Mouse (Mus musculus): ENCODE results near the gene Phf13. TPM values are rescaled to one million over a fixed set of nuclear protein-coding genes. Genes with fewer than 3 reads are reported as not detected.

The Phf13 gene
- polyA plus RNA-seq, 1 experiment from 2014 or later: 38.0 TPM

DNA sequence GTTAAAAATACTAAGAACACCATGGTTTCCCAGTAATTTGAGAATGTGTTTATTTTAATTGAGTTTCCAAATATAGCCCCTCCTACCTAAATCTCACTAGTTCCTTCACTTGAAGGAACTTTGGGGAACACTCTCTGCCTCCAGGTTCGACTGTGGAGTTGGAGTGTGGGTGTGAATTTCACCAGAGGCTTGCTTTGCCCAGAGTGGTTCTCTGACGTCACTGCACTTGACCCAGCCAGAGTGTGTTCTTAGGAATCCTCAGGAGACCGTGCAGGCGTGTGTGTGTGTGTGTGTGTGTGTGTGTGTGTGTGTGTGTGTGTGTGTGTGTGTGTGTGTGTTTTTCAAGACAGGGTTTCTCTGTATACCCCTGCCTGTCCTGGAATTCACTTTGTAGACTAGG lies 4.8 kb upstream of the Phf13 start:
- no peak overlapping the region for H3K9ac ChIP-seq
- no peaks in the 10 kb centered on the region for H3K9me3 ChIP-seq
- WGBS: 49% methylated on average over 4 of the region's 4 CpGs
- H3K27ac ChIP-seq: no peak overlapping the region
- no peak overlapping the region for H3K4me2 ChIP-seq
- no peaks in the 10 kb centered on the region for H3K27me3 ChIP-seq
- no peaks in the 10 kb centered on the region for H3K36me3 ChIP-seq
- H3K4me1 ChIP-seq: peaks cover 8% of the 10 kb centered on the region
- no peak for ATAC-seq (ENCODE audit: insufficient number of reproducible peaks, insufficient read depth, low FRiP score, low TSS enrichment, low read depth)
- no peak overlapping the region for H3K4me3 ChIP-seq

- ATAC-seq (ENCODE audit: insufficient number of reproducible peaks, insufficient read depth, low FRiP score, low TSS enrichment, low read depth): no peak
- no peak overlapping the region for H3K27ac ChIP-seq
- no peaks in the 10 kb centered on the region for H3K27me3 ChIP-seq
- peaks cover 9% of the 10 kb centered on the region for H3K4me1 ChIP-seq
- WGBS: 38% methylated on average over 3 of the region's 3 CpGs
- no peak overlapping the region for H3K4me2 ChIP-seq
- no peaks in the 10 kb centered on the region for H3K36me3 ChIP-seq
- H3K4me3 ChIP-seq: no peak overlapping the region
- H3K9me3 ChIP-seq: no peaks in the 10 kb centered on the region
- H3K9ac ChIP-seq: no peak overlapping the region
Measured at GRCm38 (mm10) chr4:151999481-151999880, 3.4 kb upstream of the Phf13 start.

DNA sequence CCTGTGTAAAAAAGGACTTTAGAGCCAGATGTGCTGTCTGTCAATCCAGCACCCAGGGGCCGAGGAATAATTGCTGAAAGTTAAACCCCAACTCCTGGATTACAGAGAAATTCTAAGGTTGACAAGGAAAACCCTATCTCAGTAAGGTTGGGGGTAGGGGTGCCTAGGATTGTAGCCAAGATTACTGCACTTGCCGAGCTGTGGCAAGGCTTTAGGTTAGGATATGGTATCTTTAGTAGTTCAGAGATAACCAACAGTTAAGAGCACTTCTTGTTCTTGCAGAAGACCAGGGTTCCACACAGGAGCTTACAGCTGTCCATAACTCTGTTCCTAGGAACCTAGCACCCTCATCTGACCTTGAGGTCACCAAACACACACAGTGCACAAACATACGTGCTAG lies 1.6 kb upstream of the Phf13 start:
- H3K9ac ChIP-seq: peak overlapping the region; percentile 79
- no peaks in the 10 kb centered on the region for H3K9me3 ChIP-seq
- peaks cover under 1% of the 10 kb centered on the region for H3K36me3 ChIP-seq
- WGBS: 60% methylated on average over 3 of the region's 3 CpGs
- H3K4me3 ChIP-seq: peak overlapping the region; percentile 98; the same call in 1 of the 2 replicates
- no peaks in the 10 kb centered on the region for H3K27me3 ChIP-seq
- peaks cover 23% of the 10 kb centered on the region for H3K4me1 ChIP-seq
- peak overlapping the region; percentile 66 for H3K4me2 ChIP-seq
- ATAC-seq (ENCODE audit: insufficient number of reproducible peaks, insufficient read depth, low FRiP score, low TSS enrichment, low read depth): no peak
- H3K27ac ChIP-seq: no peak overlapping the region

- Histone ChIP-seq H3K36me3 (peaks cover 9% of the 10 kb centered on the region), H3K9me3 (no peaks in the 10 kb centered on the region), H3K4me3 (peak overlapping the region; percentile 98), H3K27me3 (no peaks in the 10 kb centered on the region), H3K4me1 (peaks cover 23% of the 10 kb centered on the region), H3K27ac (peak overlapping the region; percentile 89), H3K4me2 (peak overlapping the region; percentile 66), H3K9ac (peak overlapping the region; percentile 79)
- ATAC-seq (ENCODE audit: insufficient number of reproducible peaks, insufficient read depth, low FRiP score, low TSS enrichment, low read depth): no peak
- WGBS: 4% methylated on average over 13 of the region's 13 CpGs
Measured at GRCm38 (mm10) chr4:151996951-151997222, 829 bp upstream of the Phf13 start.

DNA sequence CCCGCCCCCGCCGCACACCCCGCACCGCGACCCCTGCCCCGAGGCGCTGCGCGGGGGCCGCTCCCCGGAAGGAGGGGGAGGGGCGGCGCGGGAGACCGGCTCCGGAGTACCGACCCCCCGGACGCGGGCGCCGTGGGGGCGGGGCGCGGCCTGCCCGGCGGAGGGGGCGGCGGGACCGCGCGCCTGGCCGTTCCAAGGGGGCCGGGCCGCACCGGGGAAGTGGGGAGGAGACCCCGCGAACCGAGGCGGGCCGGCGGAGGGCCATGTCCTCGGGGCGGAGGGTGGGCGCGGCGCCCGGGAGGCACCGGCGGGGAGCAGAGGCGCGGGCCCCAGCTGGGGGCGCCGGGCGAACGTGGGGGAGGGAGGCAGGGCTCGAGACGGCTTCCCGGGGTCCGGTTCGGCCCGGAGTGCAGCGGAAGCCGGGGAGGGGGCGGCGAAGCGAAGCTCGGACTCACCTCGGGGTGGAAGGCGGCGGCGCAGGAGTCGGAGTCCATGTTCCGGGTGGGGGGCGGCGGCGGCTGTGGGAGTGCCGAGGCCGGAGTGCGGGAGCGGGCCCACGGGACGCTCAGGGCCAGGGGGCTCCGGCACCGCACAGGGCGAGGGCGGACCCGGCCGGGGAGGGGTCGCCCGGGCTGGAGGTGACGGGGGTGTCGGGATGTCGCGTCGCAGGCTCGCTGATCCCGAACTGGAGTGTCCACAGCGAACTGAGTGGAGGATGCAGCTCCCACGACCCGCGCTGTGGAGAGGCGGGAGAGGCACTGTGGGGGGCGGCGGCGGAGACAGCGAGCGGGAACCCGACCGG lies 486 bp downstream of the Phf13 start:
- H3K4me2 ChIP-seq: peak overlapping the region; percentile 83
- ATAC-seq (ENCODE audit: insufficient number of reproducible peaks, insufficient read depth, low FRiP score, low TSS enrichment, low read depth): peak; percentile 45; the same call in 1 of the 2 replicates
- WGBS: under 1% methylated on average over 87 of the region's 111 CpGs
- H3K9me3 ChIP-seq: no peaks in the 10 kb centered on the region
- H3K36me3 ChIP-seq: peaks cover 22% of the 10 kb centered on the region
- H3K4me1 ChIP-seq: peaks cover 23% of the 10 kb centered on the region
- H3K9ac ChIP-seq: peak overlapping the region; percentile 97
- peak overlapping the region; percentile 91 for H3K27ac ChIP-seq
- H3K27me3 ChIP-seq: no peaks in the 10 kb centered on the region
- H3K4me3 ChIP-seq: peak overlapping the region; percentile 98

- H3K27ac ChIP-seq: peak overlapping the region; percentile 91
- H3K9me3 ChIP-seq: no peaks in the 10 kb centered on the region
- H3K27me3 ChIP-seq: no peaks in the 10 kb centered on the region
- ATAC-seq (ENCODE audit: insufficient number of reproducible peaks, insufficient read depth, low FRiP score, low TSS enrichment, low read depth): no peak
- H3K4me2 ChIP-seq: peak overlapping the region; percentile 83
- H3K4me3 ChIP-seq: peak overlapping the region; percentile 98
- whole genome bisulfite sequencing: under 1% methylated on average over 57 of the region's 61 CpGs
- peaks cover 29% of the 10 kb centered on the region for H3K4me1 ChIP-seq
- peak overlapping the region; percentile 97 for H3K9ac ChIP-seq
- peaks cover 32% of the 10 kb centered on the region for H3K36me3 ChIP-seq
Measured at GRCm38 (mm10) chr4:151994228-151995171, 1.6 kb downstream of the Phf13 start.

DNA sequence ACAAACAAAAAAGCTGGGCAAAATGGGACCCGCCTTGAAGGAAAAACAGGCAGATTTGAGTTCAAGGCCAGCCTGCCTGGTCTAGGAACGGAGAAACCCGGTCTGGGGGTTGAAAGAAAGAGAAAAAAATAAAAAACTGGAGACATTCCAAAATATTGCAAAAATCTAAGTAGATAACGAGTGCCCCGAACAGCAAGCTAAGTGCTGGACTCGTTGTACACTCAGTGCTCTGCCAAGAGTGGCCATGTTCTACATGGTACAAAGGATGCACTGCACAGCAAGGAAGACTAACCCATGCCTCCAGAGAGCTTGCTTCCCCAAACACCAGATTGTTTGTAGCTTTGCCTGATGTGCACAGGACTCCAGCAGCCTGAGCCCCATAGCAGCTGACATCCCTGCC lies 3.0 kb downstream of the Phf13 start:
- H3K27ac ChIP-seq: no peak overlapping the region
- H3K4me3 ChIP-seq: 0 out of 2 replicates have a peak overlapping the region, but pooled peaks have one; percentile 98
- H3K9ac ChIP-seq: peak overlapping the region; percentile 28; the same call in 1 of the 2 replicates
- H3K4me2 ChIP-seq: peak overlapping the region; percentile 83; the same call in 1 of the 2 replicates
- no peaks in the 10 kb centered on the region for H3K27me3 ChIP-seq
- H3K36me3 ChIP-seq: peaks cover 35% of the 10 kb centered on the region
- no peak for ATAC-seq (ENCODE audit: insufficient number of reproducible peaks, insufficient read depth, low FRiP score, low TSS enrichment, low read depth)
- H3K4me1 ChIP-seq: peaks cover 39% of the 10 kb centered on the region
- WGBS: 77% methylated on average over 6 of the region's 6 CpGs
- no peaks in the 10 kb centered on the region for H3K9me3 ChIP-seq

DNA sequence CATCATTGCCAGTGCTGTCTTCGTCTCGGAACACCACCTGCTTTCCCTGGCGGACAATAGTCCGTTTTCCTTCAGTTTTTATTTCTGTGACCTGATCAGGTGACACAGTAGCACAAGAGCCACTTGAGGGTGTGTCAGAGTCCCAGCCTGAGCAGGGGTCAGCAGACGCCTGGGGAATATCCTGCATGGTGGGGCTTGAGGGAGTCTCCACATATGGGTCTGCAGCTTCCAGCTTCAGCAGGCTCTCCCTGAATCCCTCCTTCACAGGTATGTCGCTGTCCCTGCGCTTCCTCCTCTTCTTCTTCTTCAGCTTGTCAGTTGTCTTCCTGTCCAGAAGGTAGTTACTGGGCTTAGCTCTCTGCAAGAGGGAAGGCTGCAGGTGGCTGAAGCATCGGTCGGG lies 4.0 kb downstream of the Phf13 start:
- no peak for ATAC-seq (ENCODE audit: insufficient number of reproducible peaks, insufficient read depth, low FRiP score, low TSS enrichment, low read depth)
- WGBS: 89% methylated on average over 9 of the region's 9 CpGs

GRCm38 (mm10) chr4:151989110-151989488 lies 7.0 kb downstream of the Phf13 start:
- H3K4me1 ChIP-seq: peaks cover 56% of the 10 kb centered on the region
- H3K9ac ChIP-seq: peak overlapping the region; percentile 97
- H3K9me3 ChIP-seq: no peaks in the 10 kb centered on the region
- no peaks in the 10 kb centered on the region for H3K27me3 ChIP-seq
- peaks cover 51% of the 10 kb centered on the region for H3K36me3 ChIP-seq
- H3K27ac ChIP-seq: peak overlapping the region; percentile 92
- 28% methylated on average over 6 of the region's 6 CpGs for WGBS
- peak overlapping the region; percentile 90 for H3K4me3 ChIP-seq
- ATAC-seq (ENCODE audit: insufficient number of reproducible peaks, insufficient read depth, low FRiP score, low TSS enrichment, low read depth): no peak
- peak overlapping the region; percentile 82 for H3K4me2 ChIP-seq

More for the DNA sequence above, 4.0 kb downstream of the Phf13 start:
- no peaks in the 10 kb centered on the region for H3K9me3 ChIP-seq
- peaks cover 41% of the 10 kb centered on the region for H3K4me1 ChIP-seq
- H3K9ac ChIP-seq: no peak overlapping the region
- H3K27me3 ChIP-seq: no peaks in the 10 kb centered on the region
- H3K27ac ChIP-seq: no peak overlapping the region
- no peak overlapping the region for H3K4me3 ChIP-seq
- no peak overlapping the region for H3K4me2 ChIP-seq
- peaks cover 35% of the 10 kb centered on the region for H3K36me3 ChIP-seq

DNA sequence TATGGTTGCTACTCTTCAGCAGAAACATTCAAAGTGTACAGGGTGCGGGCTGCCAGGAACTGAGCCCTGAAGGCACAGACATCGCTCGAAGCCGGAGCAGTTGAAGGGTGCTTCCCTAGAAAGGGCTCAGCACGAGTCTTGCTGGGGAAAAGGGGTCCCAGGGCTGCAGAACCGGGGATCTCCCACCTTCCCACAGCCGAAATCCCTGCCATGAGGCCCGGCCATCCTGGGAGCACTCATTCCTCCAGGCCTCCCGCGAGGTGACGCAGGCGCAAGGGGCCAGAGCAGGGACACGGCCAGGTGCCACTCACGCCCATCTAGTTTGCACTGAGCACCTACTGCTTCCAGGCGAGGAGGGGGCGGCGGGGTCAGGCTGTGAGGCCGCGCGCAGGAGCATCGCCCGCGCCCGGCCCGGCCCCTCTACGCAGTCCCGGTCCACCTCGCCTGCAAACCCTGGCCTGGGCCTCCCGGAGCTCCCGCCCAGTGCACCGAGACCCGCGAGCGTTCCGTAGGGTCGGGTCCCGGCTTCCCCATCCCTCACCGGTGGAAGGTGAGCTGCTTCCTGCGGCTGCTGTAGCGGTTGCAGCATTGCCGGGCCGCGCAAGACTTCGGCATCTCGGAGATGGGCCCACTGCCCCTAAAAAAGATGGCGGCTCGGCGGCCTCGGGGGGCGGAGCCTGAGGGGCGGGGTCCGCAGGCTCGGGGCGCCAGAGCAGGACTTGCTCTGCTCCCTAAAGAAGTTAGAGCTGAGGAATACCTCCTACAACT lies 7.5 kb downstream of the Phf13 start, which contains the start of gene Thap3:
Gene Thap3 (minus strand): TSS at position 656 of the 768 bp plus-strand sequence.
- Histone ChIP-seq H3K4me1 (peaks cover 54% of the 10 kb centered on the region), H3K9me3 (no peaks in the 10 kb centered on the region), H3K9ac (peak within 1 kb of the TSS; percentile 97), H3K27me3 (no peaks in the 10 kb centered on the region), H3K4me2 (peak within 1 kb of the TSS; percentile 82), H3K4me3 (peak within 1 kb of the TSS; percentile 90), H3K27ac (peak within 1 kb of the TSS; percentile 92), H3K36me3 (peaks cover 55% of the 10 kb centered on the region)
- 2% methylated on average over 54 of the region's 54 CpGs for WGBS
- ATAC-seq (ENCODE audit: insufficient number of reproducible peaks, insufficient read depth, low FRiP score, low TSS enrichment, low read depth): peak; percentile 68

DNA sequence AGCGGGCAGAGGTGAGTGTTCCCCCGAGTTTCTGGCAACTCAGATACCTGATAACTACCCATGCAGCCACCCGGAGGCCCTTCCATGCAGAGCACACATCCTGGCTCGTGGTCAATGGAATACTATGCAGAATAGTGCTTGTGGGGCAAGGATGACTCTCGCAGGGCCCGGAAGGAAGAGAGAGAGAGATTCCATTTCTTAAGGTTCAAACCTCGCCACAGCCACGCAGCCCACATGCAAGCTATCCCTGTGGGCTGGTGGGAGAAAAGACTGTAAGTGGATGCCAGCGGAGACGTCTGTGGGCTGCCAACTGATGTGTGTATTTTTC lies 8.1 kb downstream of the Phf13 start:
- Histone ChIP-seq H3K9ac (peak overlapping the region; percentile 97), H3K4me3 (peak overlapping the region; percentile 90), H3K4me2 (peak overlapping the region; percentile 82), H3K36me3 (peaks cover 60% of the 10 kb centered on the region), H3K27ac (peak overlapping the region; percentile 92), H3K9me3 (no peaks in the 10 kb centered on the region), H3K27me3 (no peaks in the 10 kb centered on the region), H3K4me1 (peaks cover 55% of the 10 kb centered on the region)
- WGBS: 17% methylated on average over 10 of the region's 10 CpGs
- no peak for ATAC-seq (ENCODE audit: insufficient number of reproducible peaks, insufficient read depth, low FRiP score, low TSS enrichment, low read depth)

All from embryonic facial prominence, embryonic 13.5 days (tissue).